Mouse (Mus musculus): ENCODE measurements around the gene Dnajc10. TPM values are rescaled to one million over a fixed set of nuclear protein-coding genes. Genes with fewer than 3 reads are reported as not detected.

Gene Dnajc10
- total RNA-seq (2021): 10 to 100 TPM; 52.2 to 54.8 TPM
- long read RNA-seq, experiment 1, full-length matches to known transcripts: 32 of 40 reads
- long read RNA-seq, experiment 1, partial matches to known transcripts: 5 of 40 reads
- long read RNA-seq, experiment 1, other reads (novel, unspliced or antisense): 3 of 40 reads
- long read RNA-seq, experiment 2, full-length matches to known transcripts: 15 of 16 reads
- long read RNA-seq, experiment 2, partial matches to known transcripts: 1 of 16 reads
- long read RNA-seq, experiment 2, other reads (novel, unspliced or antisense): 0 of 16 reads

DNA sequence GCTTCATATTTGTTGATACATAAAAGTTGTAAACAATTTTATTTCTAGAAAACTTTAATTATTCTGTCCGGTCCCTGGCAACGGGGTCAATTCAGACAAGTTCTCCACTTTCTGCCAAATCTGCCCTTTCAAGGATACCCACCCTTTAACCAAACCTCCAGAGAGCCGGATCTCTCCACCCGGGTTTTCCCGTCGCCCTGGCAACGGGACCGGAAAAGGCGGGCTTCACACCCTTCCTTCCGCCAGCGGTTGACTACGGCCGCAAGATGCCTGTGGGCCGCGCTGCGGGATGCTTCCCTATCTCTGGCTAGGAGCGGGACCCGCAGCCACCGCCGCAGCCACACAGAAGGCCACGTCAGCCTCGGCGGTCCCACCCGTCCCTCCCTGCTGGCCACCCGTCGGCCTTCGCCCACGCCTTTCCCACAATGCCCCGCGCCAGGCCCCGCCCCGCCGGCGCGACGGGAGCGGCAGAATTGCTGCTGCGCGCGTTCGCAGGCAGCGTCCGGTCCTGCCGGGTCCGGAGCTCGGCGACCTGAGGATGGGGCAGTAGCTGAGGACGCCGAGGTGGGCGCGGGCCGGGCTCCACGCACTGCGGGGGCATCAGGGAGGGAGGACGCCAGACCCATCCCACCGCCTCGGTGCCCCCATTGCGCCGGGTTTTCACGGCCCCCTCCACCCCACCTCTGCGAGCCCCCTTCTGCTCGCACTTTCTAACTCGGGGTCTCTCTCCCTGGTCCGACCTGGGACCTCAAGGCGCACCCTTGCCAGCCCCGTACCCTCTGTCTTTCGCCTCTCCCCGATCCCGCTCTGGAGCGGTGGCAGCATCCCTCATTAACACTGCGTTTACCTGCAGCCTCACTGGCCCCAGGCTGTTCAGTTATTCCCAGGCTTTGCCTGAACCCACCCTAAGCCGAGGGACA lies at the start of gene Dnajc10:
Dnajc10 (plus strand) TSS at position 225 of the 920 bp plus-strand sequence.
- DNase-seq: peak; percentile 95

DNA sequence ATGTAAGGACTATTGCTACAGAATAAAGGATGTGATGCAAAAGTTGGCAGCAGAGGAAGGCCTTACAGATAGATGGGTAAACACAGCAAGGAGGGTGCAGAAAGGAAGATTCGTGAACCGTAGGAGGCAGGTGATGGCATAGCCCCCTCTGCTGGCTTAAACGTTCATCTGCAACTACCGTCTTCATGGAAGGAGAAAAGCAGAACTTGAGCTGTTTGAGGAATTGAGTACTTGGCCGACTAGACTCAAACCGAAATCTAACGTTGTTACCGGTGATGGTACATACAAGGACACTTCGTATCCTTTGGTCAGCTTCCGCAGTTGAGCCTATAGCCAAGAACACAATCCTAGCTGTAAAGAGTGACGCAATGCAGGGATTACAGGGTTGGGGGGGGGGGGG lies 48.4 kb upstream of the Dnajc10 start:
- DNase-seq: peak; percentile 70 to 73

DNA sequence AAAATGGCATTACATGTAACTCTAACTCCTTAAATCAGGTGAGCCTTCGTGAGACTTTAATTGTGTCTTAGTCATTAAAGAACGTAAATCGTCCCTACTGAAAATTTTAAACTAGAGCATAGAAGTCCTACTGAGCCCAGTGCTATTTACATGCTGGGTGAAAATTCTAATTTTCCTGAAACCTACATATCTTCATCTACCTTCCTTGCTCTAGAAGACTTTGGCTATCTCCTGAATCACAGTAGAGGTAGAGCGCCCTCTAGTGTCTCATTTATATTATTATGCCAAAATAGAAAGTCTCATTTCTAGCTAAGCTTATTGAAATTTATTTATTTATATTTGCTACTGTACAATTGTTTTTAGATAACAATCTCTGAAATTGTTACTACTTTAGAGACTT lies 47.2 kb upstream of the Dnajc10 start:
- peak in 1 of 2 experiments; percentile 1 for DNase-seq

DNA sequence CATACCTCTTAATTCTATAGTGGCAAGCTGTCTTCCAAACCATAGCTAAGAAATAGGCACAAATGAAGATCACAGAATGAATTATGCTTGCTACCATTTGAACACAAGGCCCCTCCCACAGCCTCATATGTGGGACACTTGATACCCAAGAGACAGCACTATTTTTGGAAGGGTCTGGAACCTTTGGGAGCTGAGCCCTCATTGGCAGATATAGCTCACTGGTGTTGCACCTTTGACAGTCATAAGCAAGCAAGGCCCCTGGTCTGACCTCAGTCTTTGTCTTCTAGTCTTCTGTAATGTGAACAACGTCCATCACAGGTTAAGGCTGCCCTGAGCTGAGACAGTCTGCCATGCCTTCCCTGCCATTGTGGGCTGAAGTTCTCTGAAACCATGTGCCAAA lies 43.8 kb upstream of the Dnajc10 start:
- DNase-seq: no peak

DNA sequence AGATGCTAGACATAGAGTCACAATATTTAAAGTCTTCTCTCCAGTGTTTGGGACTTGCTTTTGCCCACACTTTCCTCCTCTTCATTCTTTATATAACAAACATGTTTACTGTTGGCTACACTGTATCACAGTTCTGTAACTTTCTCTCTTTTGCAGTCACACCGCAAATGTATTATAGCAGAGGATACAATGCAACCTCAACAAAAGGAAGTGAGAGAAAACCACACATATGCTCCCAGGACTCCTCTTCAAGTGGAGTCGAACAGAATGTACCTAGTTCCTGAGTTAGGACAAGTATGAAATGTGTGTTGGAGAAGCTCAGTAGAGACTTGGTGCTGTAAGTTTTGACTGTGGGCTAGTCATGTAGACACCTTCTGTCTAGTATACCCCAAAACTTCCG lies 42.2 kb upstream of the Dnajc10 start:
- DNase-seq: no peak

DNA sequence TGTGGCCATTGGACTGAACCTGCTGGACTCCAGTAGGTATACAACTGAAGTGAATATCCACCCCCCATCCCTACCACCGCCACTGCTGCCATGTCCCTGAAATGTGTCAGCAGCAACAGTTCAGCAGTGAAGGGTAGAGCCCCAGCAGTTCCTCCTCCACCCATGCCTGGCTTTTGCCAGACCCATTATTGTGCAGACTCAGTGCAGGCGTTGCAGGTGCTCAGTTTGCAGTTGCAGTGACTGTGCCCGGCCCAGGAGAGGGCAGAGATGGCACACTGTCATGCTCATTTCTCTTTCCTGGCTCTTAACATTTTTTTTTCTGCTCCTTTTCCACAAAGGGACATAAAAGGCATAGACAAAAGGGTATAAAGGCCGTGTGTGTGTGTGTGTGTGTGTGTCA lies 41.5 kb upstream of the Dnajc10 start:
- no peak for DNase-seq

DNA sequence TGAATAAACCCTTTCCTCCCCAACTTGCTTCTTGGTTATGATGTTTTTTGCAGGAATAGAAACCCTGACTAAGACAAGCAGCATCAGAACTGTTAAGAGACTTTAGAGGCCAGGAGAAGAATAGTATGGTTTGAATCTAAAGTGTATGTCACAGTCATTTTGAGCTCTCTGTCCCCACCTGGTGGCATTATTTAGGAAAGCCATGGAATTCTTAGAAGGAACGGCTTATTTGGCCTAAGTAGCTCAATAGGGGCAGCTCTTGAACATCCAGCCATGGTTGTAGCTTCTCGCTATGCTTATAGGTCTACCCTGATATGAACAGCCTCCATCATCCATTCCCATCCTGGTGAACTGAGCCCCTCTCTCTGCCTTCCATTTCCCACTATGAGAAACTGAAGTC lies 40.1 kb upstream of the Dnajc10 start:
- peak in 1 of 2 experiments; percentile 29 for DNase-seq

DNA sequence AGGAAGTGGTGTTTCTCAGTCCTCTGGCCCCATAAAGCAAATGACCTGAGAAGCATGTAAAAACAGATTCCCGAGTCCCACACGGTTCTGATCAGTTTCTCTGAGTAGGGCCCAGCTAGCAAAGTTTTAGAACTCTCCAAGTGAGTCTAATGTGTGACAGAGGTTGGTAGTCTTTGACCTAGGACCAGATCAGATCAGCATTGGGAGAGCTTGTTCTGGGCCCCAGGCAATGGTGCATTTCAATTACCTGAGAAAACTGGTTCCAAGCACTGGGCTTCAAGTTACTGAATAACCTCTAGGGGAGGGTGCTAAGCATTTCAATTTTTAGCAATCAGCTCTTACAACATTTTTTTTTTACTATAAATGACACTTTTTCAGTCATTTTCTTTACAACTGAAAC lies 33.1 kb upstream of the Dnajc10 start:
- DNase-seq: no peak

DNA sequence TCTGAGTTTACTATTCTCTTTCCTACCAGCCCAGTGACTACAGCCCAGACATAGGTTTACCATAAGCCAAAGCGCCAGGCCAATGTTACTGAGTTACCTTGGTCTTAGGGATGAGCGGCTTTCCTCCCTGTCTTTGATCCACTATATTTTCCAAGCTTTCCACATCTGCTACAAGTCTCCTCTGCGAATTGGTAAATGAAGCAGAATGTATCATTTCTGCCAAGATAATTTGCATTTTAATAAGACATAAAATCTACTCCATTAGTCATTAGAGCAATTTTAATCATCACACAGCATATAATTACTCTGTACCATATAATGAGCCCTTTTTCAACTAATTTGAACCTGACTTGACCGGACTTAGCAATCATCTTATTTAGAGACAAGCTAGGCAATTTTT lies 28.9 kb upstream of the Dnajc10 start:
- no peak for DNase-seq

DNA sequence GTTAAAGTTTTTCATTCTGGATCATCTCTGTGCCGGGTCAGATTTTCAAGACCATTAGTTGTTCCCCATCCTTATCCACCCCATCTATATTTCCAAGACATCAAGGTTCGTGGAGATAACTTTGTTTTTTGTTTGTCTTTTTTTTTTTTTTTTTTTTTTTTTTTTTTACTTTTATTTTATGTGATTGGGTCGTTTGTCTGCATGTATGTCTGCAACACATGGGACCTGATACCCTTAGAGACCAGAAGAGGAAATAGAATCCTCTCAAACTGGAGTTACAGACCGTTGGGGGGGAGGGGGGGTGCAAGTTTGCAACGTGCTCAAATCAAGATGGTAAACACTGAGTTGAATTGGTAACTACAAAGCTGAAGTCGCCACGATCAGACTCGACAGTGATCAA lies 23.1 kb upstream of the Dnajc10 start, which contains the start of gene Prdx6b:
Prdx6b (plus strand) TSS at position 301 of the 400 bp plus-strand sequence.
- DNase-seq: no peak

DNA sequence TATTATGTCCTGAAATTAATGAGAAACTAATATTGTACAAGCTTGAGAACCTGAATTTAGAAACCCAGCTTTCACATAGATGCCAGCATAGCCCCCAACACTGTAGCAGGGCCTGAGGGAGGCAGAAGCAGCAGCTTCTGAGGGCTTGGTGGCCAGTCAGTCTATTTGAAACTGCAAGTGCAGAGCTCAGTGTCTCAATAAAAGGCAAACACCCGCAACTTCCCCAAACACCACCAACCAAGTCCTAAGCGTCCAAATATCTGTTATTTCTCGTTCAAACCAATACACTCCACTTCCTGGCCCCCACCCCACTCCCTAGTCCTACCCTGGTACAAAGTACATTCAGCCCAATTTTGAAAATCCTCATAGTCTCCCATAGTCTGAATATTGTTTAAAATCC lies 16.9 kb upstream of the Dnajc10 start:
- DNase-seq: no peak

DNA sequence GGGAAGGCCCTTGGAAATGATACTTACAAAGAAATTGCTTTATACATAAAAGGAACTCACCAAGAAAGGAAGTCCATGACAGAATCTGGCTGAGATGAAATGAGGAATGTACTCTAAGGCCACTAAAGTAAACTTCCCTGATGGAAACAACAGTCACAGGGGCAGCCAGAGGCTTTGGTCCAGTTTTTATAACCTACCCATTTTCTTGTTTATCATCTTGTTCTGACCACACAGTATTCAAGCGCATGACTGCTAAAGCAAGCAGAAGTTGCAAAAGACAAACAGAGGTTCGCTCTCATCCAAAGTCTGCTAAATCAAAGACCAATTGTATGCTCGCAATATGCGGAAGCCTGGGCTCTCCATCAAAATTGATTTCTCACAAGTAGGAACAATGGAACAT lies 14.5 kb upstream of the Dnajc10 start:
- DNase-seq: no peak

DNA sequence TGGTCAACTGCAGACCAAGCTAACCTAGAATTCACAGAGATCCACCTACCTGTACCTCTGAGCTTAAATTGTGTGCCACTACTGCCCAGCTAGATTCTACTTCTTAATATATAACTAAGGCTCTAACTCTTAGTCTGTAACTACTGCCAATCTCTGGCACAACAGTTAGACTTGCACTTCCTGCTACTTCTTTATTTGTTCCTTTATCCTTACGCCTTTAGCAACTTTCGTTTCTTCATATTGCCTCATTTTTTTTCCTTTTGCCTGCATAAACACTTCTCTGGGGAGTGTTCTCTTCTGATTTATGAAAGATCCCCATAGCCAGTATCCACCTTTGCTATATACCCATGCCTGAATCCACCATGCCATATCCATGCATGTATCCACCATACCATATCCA lies 11.3 kb upstream of the Dnajc10 start:
- no peak for DNase-seq

DNA sequence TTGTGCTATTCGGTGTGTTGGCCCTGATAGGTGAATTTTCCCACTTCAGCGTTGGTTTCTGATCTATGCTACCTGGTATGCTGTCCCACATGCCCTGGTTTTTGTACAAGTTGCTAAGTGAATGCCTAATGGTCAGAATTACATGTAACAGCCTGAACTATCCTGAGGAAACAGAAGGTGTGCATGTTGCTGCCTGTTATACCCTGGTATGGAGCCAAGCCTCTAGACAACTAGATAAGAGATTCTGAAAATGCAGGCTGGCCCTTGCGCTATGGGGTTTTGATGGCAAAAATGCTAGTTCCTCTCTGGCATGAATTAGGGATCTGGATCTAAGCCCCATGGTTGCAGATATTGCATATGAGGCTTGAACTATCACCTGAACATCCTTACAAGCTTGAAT lies 7.6 kb upstream of the Dnajc10 start:
- no peak for DNase-seq

DNA sequence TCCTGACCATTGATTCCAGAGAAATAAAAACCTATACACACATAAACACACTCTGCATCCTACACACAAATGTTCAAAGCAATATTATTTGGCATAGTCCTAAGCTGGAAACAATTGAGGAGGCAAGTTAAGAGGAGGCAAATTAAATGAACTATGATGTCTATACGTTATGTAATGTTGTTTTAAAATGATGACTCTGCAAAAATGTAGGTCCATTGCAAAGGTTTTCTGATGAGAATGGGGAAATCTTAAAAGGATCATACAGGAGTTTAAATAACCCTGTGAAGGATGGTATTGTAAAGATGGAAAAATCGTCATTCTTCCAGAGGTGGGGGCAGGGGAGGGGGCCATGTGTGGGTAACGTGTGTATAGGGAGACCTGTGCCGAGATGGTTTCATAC lies 5.5 kb upstream of the Dnajc10 start:
- DNase-seq: no peak

DNA sequence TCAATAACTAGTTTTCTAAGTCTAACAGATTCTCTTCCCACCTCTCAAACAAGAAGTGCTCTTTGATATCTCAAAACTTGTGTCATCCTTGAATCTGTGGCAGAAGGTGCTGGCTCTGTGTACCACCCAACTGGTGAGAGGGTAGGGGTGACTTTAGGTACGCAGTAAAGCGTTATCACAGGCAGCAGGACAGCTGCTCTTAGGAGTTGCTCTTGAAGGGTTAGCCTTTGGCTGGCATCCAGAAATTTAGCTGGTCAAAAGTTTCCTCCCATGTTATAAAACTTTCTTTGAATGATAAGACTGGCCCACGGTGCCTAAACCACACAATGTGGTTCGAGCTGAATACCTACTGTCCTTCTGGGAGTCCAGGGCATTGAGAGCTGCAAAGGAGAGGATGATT lies 4.5 kb upstream of the Dnajc10 start:
- no peak for DNase-seq

DNA sequence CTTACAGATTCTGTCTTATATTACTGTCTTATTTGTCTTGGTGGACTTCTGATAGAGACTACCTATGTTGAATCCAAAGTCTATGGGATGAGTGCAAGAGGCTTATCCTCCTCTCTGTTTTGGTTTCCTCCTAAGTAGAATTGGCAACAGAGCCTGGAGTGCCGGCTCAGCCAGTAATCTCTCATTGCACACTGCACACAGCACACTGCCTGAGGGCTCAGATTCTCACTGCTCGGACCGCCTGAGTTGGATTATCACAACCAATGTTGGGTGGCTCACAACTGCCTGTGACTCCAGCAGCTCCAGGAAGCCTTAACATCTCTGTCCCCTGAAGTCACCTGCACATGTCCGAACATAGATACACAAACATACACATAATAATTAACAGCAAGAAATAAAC lies 3.9 kb upstream of the Dnajc10 start:
- DNase-seq: no peak

DNA sequence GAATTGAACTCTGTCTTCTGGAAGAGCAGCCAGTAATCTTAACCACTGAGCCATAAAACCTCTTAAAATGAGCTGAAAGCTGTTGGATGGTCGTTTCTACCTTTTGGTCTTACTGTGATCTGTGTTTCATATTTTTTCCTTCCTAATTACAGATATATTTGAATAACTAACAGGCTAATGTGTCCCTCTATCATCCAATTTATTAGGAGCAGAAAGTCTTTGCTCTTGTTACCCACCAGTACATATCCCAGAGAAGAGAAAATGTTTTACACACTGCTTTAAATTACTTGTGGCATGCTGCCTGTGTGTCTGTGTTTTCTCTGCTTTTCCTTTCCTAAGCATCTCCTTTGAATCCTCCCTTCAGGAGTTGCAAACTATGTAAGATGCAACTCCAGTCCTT lies 1.1 kb upstream of the Dnajc10 start:
- no peak for DNase-seq

DNA sequence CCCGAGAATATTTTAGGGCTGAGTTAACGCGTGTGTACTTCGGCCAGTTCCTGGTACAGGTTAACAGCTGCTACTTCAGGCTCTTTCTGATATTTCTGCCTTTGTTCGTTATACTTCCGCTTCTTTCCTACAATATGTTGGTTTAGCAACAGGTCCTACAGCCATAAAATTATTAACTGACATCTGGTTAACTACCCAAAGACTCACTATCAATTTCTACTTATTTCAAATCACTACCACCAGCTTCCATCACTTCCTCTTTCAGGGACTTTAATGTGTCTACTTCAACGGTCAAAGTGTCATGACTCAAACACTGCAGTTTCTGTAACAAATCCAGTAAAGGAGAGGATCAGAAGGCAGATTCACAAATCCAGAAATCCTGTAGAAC lies 418 bp upstream of the Dnajc10 start:
- no peak for DNase-seq

DNA sequence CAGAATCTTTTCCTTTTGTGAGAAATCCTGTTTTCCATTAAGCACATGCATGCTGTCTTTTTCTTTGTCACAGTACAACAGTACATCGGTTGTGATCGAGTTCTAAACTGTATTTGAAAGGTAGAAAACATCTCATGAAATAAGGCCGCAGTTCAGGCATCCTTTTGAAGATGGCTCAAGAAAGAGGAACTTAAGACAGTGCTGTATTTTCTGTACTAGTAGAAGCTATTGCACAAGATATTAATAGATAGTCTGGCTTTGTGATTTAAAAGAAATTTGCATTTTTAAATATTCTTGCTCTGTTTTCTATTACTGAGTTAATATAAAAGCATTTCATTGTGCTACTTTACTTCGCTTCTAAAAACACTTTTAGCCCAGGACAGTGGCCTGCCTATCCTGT lies 7.6 kb downstream of the Dnajc10 start:
- DNase-seq: no peak

DNA sequence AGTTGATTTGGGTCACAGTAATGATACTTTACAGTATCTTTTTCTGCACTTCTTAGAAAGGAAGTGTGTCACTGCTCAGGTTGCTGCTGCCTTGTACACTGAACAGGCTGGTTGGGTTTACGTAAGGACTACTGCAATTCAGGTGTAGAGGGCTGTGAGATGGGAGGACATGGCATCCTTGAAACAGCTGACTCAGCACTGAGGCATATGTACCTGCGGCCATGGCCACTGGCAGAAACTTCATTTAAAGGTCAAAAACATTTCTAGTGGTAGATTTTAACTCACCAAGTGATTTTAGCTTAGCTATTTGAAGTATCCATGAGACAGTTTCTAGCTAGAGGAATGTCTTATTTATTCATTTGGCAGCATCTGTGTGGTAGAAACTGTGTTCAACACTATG lies 10.5 kb downstream of the Dnajc10 start:
- no peak for DNase-seq

DNA sequence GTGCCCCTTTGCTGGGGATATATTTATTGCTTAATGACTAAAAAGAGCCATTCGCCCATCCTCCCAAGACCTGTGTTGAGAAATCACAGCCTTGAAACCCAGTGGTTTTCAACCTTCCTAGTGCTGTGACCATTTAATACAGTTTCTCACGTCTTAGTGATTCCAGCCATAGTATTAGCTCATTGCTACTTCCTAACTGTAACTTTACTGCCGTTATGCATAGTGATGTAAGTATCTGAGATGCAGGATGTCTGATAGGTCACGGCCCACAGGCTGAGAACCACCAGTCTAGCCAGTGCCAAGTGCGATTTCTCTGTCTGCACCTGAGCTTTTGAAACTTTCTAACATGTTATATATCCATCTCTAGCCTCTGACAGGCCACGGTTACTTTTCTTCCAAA lies 12.0 kb downstream of the Dnajc10 start:
- no peak for DNase-seq

DNA sequence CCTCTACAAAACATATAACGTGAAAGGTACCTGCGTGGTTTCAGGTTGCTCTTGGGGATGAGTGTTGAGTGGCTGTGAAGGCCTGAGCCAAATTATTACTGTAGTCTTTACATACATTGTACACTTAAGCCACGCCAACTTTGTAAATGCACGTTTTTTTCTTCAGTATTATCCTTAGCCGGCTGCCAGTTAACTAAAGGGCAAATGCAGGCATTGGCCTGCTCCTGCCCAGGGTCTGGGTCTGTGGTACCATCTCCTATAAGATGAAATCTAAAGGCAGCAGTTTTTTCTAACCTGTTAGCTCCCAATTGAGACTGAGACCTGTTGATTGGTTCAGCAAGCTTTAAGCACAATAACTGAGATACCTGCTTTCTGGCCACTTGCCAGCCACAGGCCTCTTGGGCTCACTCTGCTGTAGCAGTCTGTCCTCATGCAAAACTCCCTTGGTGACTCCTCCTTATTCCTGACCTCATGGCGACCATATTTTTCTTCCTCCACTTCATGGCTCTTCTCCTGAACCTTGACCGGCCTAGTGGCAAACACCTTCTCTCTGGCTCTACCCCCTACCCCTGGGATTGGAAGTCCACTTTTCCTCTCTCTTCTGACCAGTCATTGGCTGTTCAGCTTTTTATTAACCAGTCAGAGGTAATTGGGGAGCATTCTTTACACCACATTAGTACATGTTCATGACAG lies 13.8 kb downstream of the Dnajc10 start:
- no peak for DNase-seq
